In the genomic region with DNA sequence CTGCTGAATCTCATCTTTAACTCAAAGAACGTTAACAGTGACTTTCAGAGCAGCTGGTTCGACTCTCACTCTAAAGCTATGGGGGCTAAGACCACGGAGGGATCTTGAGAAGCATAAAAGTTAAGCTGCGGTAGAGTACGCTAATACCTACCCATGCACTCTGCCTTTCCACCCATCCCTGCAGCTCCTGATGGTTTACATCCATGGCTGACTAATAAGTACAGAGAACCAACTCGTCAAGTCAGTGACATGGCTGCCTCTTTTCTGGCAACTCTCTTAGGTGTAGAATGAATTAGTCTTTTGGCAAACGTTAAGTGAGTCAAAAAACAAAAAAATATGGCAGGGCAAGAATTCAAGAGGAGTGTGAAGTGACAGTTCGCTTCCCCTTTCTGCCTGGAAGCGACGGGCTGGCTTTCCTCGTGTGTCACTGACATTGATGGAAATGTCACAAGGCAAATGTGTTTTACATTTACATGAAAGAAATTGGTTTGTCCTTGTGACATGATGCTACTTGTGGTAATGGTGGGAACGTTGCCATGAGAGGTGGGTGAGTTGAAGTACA, we compare ENCODE assay signal across 19 mouse cellular contexts. TPM values are rescaled to one million over a fixed set of nuclear protein-coding genes. Genes with fewer than 3 reads are reported as not detected.
"Had no signal": no experiment of that assay in that cellular context is flagged by ENCODE, and none has a peak within 500 bp of the region (broad histone marks: within the 10 kb centered on the region; RNA-seq: fewer than 3 reads in every experiment).

No protein-coding gene starts in this region.

- H3K4me1 ChIP-seq: lung, embryonic 15.5 days; midbrain, embryonic 10.5 days; midbrain, embryonic 12.5 days had no signal

- H3K27me3 ChIP-seq: lung, embryonic 15.5 days; midbrain, embryonic 12.5 days; neural tube, embryonic 13.5 days; neural tube, embryonic 15.5 days had no signal

- ATAC-seq: liver, postnatal 0 days; lung, postnatal 0 days; midbrain, embryonic 16.5 days had no signal

- DNase-seq: liver, postnatal 0 days; lung, adult 2 months; lung, postnatal 14 days; lung, postnatal 4 days; midbrain, embryonic 14.5 days; right cerebral cortex, postnatal 25 days; right cerebral cortex, postnatal 4 days; spleen, adult 18-20 months; thymus, adult 18-20 months; thymus, postnatal 14 days; thymus, postnatal 36 days had no signal

- H3K27ac ChIP-seq: lung, embryonic 15.5 days; midbrain, embryonic 10.5 days; midbrain, embryonic 12.5 days; neural tube, embryonic 13.5 days; neural tube, embryonic 15.5 days had no signal

- H3K9me3 ChIP-seq: lung, embryonic 15.5 days; midbrain, embryonic 10.5 days; neural tube, embryonic 13.5 days; neural tube, embryonic 15.5 days had no signal

- H3K4me2 ChIP-seq: lung, embryonic 15.5 days; midbrain, embryonic 12.5 days; neural tube, embryonic 13.5 days; neural tube, embryonic 15.5 days had no signal

- H3K4me3 ChIP-seq: lung, embryonic 15.5 days; midbrain, embryonic 10.5 days; midbrain, embryonic 12.5 days; myocyte; neural tube, embryonic 13.5 days; neural tube, embryonic 15.5 days had no signal

- H3K9ac ChIP-seq: liver, postnatal 0 days; lung, embryonic 15.5 days; midbrain, embryonic 12.5 days; neural tube, embryonic 13.5 days; neural tube, embryonic 15.5 days had no signal

- H3K36me3 ChIP-seq: lung, embryonic 15.5 days; neural tube, embryonic 15.5 days had no signal

RNA-seq across cellular contexts. Expression of gene Csrnp3, which starts 19.3 kb away (rescaled TPM):
- polyA plus RNA-seq: liver, postnatal 0 days had no signal
